Mouse (Mus musculus): Measurements from ENCODE around the gene Snx18. TPM values are rescaled to one million over a fixed set of nuclear protein-coding genes. Genes with fewer than 3 reads are reported as not detected.

The Snx18 gene
- total RNA-seq (2017), result 27.2 and 30.5 TPM in 2 replicates

DNA sequence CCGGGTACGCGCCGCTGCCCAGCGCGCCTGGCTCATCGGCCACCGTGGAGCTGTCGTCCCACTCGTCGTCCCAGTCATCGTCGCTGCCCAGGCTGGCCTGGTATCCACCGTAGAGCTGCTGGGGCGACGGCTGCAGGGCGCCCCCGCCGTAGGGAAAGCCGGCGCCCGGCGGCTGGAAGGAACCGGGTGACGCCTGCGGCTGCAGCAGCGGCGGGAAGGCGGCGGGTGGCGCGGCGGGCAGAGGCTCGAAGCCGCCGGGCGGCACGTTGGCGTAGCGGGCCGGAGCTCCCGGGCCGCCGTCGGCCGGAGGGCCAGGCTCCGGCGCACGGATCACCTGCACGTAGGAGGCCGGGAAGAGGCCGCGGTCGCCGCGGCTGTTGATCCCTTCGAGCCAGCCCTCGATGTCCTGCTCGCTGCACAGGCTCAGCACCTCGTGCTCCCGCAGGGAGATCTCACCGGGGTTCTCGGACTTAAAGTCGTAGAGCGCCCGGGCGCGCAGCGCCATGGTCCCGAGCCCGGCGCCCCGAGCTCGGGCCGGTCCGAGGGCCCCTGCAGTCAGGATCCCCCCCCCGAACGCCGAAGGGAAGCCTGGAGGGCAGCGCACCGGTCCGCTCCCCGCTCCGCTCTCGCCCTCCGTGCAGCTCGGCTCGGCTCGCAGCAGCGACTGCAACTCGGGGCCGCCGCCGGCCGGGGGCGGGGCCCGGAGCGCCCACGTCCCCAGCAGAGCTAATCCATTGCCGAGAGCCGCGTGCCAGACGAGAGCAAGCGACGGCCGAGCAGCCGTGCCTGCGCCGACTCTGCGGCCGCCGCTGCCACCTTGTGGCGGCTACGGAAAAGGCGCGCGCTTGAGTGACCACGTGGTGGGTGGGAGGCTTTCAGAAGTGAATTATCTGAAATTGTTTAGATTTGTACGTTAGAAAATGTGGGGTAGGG, at the start of gene Snx18:
TSS of gene Snx18 (minus strand) at position 674 of the 933 bp plus-strand sequence.
- peak; percentile 56 to 65 for ATAC-seq (replicated peaks in 1 of 2; ENCODE audit: insufficient read depth in 1 of 2, low FRiP score in 2 of 2, low TSS enrichment in 1 of 2, low read depth in 1 of 2, poor library complexity in 2 of 2, severe bottlenecking in 2 of 2)

DNA sequence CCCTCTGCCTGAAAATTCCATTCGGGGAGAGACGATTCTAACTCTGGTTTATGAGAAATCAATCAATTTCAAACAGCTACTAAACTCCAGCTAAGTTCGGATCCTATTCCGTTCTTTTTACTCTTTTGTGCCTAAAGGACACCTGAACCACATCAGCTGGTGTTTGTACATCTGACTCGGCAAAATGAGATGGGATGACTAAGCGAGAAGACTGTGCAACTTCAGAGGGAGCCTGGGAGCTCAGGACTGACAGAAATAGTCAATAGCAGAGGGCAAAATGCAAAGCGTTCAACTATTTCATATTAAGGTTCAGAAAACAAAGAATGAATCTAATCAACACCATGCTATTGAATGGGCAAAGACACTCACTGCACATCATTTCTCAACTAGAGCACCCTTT, 45.5 kb upstream of the Snx18 start:
- ATAC-seq (replicated peaks in 1 of 2; ENCODE audit: insufficient read depth in 1 of 2, low FRiP score in 2 of 2, low TSS enrichment in 1 of 2, low read depth in 1 of 2, poor library complexity in 2 of 2, severe bottlenecking in 2 of 2), result no peak

DNA sequence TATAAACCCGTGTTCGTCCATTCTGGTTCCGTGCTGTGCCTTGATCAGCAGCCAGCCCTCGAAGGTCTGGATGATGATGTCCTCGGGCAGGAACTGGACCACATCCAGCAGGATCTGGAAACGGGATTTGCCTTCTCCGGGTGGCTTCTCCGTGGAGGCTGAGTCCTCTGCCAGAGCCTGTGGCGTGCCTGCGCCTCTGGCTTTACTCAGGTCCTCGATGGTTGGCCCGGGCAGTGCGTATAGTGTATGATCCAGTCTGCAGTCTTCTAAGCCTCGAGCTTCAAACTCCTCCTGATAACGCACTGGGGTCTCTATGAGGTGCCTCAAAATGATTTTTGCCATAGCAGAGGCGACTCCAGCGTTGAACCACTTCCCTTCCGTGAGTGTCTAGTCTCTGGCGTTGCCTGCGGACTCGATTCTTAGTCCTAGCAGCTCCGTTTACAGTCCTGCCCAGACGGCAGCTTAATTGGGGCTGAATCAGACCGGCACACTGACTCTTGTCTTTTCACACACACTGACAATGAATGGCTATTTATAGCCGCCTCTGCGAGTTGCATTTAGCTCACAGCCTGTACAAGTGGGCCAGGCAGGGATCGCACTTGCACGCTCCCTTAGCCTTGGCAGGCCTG, 44.9 kb upstream of the Snx18 start, which contains the start of gene Hspb3:
TSS of gene Hspb3 (minus strand) at position 526 of the 629 bp plus-strand sequence.
- no peak for ATAC-seq (replicated peaks in 1 of 2; ENCODE audit: insufficient read depth in 1 of 2, low FRiP score in 2 of 2, low TSS enrichment in 1 of 2, low read depth in 1 of 2, poor library complexity in 2 of 2, severe bottlenecking in 2 of 2)

DNA sequence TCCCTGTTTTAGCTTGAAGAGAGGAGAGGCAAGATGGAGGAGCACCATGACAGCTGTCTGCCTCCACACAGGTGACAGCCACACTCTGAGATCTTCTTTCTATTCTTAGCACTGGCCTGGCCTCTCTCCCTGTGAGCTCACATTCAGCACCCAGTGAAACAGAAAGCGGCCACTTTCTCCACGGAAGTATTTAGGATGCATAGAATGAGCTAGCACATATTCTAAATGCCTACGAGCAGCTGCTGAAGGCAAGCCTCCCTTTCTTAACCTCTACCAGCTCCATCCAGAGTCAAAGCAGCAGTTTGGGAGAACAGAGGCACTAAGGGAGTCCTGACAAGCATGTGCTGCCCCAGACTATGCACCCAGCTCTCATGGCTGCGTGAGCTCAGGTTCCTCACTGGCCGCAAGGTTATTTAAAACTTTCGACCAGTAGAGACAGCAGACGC, 43.5 kb upstream of the Snx18 start:
- no peak for ATAC-seq (replicated peaks in 1 of 2; ENCODE audit: insufficient read depth in 1 of 2, low FRiP score in 2 of 2, low TSS enrichment in 1 of 2, low read depth in 1 of 2, poor library complexity in 2 of 2, severe bottlenecking in 2 of 2)

DNA sequence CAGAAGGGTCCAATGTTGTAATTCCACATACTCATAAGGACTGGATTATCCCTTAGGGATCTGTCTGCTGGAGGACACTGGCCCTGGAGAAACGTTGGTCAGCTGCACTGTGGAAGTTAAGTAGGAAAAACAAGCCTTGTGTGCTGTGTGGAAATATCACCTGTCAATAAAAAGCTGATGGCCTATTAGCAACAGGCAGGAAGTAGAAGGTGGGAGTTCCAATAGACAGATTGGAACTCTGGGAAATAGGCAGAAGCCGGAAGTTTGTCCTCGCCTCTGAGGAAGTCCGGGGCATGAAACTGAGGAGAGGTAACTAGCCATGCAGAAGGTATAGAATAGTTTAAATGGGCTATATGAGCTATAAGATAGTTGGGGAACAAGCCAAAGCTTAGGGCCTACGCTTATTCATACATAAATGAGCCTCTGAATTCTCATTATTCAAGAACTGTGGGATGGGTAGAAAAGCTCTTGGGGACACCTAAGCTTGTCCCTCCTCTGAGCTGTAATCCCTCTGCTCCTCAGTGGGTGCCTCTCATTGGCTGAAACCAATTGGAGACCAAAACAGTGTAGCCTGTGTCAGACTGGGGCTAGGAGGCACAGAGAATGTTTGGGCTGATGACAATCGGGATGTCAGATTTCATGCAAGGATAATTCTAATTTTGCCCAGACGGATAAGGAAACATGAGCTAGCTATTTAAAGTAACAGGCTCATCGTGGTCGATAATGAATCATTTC, 42.4 kb upstream of the Snx18 start:
- no peak for ATAC-seq (replicated peaks in 1 of 2; ENCODE audit: insufficient read depth in 1 of 2, low FRiP score in 2 of 2, low TSS enrichment in 1 of 2, low read depth in 1 of 2, poor library complexity in 2 of 2, severe bottlenecking in 2 of 2)

DNA sequence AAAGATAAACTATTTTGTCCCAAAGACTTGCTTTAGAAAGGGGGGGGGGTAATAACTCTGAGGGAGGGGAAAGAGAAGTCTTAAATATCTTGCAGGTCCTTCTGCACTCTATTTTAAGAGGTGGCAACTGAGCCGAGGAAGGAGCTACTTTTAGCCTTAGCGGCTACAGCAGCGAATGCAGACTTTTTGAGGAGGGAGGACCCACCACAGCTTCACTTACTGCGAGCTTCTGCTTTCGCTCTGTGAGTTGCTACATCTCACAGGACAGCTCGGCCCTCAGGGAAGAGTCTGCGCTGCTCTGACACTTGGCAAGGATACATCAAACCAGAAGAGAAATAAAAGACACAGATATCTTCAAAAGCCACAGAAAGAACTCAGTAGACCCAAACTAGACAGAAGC, 38.8 kb upstream of the Snx18 start:
- ATAC-seq (replicated peaks in 1 of 2; ENCODE audit: insufficient read depth in 1 of 2, low FRiP score in 2 of 2, low TSS enrichment in 1 of 2, low read depth in 1 of 2, poor library complexity in 2 of 2, severe bottlenecking in 2 of 2), result peak in 1 of 2 experiments; percentile 32; a peak in 1 of 4 replicates

DNA sequence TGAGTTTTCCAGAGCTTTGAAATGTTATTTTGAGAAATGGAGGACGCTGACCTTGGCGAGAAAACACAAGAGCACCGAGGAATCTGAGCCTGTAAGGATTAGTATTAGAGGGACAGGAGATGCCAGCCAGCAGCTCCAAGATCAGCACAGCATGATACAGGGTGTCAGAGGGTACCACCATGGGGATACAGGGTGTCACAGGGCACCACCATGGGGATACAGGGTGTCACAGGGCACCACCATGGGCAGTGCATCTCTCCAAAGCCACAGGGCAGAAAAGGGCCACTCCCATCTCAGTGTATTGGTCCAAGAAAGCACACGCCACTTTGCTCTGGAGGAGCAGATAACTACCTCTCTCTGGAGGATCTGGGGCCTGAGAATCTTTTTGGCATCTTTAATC, 38.3 kb upstream of the Snx18 start:
- no peak for ATAC-seq (replicated peaks in 1 of 2; ENCODE audit: insufficient read depth in 1 of 2, low FRiP score in 2 of 2, low TSS enrichment in 1 of 2, low read depth in 1 of 2, poor library complexity in 2 of 2, severe bottlenecking in 2 of 2)

DNA sequence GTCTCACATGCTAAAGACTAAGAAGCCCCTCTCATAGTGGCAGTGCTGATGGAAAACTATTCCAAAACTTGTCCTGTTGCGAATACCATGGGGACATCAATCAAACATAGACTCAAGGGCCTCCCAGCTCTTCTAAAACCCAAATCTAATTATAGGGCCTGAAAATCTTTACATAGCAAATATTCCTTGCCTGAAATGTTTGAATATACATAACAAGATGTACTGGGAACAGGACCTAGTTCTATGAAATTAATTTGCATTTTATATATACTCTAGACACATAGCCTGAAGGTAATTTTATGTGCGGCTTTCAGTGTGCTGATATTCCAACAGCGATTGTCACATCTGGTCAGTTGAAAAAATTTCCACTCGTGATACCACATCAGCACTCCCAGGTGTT, 37.1 kb upstream of the Snx18 start:
- no peak for ATAC-seq (replicated peaks in 1 of 2; ENCODE audit: insufficient read depth in 1 of 2, low FRiP score in 2 of 2, low TSS enrichment in 1 of 2, low read depth in 1 of 2, poor library complexity in 2 of 2, severe bottlenecking in 2 of 2)

DNA sequence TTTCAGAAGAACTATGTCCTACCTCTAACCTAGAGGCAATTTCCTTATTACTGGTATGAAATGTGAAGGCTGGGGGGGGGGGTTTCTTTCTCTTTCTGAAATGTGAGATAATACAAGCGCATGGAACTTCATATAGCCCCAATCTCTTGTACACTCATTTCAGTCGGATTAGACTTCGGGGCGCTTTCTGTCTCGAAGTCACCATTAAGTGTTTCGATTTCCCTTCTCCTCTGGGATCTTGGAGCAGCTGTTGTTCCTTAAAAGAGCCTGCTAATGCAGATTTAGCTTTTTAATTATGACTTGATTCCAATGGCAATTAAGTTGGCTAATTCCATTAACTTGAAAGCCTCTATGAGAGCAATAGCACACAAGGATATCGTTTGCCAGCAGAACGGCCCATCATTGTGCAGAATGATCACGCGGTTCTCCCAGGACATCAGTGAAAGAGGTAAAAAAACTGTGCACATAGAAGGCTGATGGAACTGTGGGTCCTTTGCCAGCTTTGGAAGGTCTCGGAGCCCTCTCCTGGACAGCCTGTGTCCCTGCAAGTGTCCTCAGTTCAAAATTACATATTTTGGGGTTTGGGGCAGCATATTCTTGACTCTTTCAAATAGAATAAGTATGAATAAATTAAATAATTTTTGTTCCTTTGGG, 22.7 kb upstream of the Snx18 start:
- ATAC-seq (replicated peaks in 1 of 2; ENCODE audit: insufficient read depth in 1 of 2, low FRiP score in 2 of 2, low TSS enrichment in 1 of 2, low read depth in 1 of 2, poor library complexity in 2 of 2, severe bottlenecking in 2 of 2), result no peak

DNA sequence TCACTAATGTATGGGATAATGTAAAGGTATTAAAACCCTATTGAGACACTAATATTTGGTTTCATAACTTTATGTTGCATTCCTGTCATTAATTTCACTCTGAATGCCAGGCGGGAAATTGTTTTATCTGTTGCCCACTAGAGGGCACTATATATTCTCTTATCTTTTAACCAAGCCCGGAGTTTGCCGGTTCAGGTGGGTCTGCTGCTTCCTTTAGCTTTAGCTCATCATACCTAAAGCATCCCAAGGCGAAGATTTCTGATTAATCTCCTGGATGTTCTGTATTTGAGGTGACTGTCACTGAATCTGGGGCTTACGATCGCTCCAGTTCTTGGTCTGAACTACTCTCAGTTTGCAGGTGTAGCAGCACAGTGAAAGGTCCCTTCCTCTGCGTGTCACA, 20.6 kb upstream of the Snx18 start:
- ATAC-seq (replicated peaks in 1 of 2; ENCODE audit: insufficient read depth in 1 of 2, low FRiP score in 2 of 2, low TSS enrichment in 1 of 2, low read depth in 1 of 2, poor library complexity in 2 of 2, severe bottlenecking in 2 of 2), result 0 out of 4 replicates have a peak, but pooled peaks of 1 of the 2 experiments have one; percentile 19

DNA sequence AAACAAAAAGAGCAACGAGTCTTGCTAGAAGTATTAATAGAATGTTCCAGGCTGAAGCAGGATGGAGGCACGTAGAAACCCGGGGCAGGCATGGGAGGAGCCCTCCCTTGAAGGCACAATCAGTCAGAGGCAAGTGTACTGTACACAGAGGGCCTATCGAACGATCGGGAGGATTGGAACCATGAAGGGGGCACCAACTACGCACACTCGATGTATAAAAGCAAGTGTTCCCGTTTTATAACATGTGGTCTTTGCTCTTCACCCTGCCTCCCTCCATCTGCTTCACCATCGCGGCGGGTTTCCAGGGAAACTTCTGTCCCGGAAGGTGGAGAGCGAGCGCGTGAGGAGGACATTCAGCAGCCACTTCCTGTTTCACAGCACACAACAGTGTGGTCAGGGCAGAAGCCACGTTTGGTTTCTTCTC, 17.4 kb upstream of the Snx18 start:
- ATAC-seq (replicated peaks in 1 of 2; ENCODE audit: insufficient read depth in 1 of 2, low FRiP score in 2 of 2, low TSS enrichment in 1 of 2, low read depth in 1 of 2, poor library complexity in 2 of 2, severe bottlenecking in 2 of 2), result peak; percentile 78 to 80

DNA sequence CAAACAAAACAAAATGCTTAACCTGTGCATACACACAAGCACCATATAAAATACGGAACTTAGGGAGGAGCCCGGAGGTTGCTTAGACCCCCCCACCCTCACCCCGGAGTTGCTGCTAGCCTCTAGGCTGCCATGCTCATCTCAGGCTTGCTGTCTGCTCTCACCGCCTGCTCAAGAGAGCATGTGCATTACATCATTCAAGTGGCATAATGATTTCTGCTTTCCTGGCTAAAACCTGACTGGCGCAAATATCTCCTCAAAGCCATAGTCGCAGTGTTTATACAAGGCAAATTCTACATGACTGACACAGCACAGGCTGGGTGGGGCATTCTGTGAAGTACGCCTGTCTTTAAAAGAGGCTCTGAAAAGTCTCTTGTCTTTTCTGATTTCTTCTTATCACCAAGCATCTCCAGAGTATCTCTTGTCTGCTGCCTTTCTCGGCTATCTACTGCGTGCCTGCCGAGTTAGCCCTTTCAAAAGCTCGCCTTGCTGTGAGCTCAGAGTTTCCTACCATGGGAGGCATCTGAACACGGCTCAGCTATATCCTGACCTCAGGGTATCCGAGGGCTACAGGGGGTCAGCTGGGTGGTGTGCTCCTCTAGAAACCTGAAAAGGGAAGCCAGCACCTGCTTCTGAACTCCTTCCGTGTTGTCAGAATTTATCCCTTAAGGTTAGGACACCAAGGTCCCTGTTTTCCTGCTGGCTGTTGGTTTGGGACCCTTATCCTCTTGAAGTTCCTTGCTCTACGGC, 16.5 kb upstream of the Snx18 start:
- no peak for ATAC-seq (replicated peaks in 1 of 2; ENCODE audit: insufficient read depth in 1 of 2, low FRiP score in 2 of 2, low TSS enrichment in 1 of 2, low read depth in 1 of 2, poor library complexity in 2 of 2, severe bottlenecking in 2 of 2)

DNA sequence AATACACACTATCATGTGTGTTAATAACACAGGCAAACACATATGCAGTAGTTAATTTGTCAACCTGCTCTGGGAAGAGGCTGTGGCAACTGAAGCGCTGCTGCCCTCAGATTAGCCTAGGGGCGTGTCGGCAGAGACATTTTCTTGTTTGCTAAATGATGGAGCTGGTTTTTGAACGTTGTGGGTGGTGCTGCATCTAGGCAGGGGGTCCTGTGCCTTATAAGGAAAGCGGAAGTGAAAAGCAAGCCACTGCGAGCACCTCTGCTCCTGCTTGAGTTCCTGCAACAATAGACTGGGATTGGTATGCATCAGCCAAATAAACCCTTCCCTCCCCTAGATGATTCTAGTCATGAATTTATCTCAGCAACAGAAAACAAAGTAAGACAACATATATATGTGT, 14.1 kb upstream of the Snx18 start:
- ATAC-seq (replicated peaks in 1 of 2; ENCODE audit: insufficient read depth in 1 of 2, low FRiP score in 2 of 2, low TSS enrichment in 1 of 2, low read depth in 1 of 2, poor library complexity in 2 of 2, severe bottlenecking in 2 of 2), result no peak

DNA sequence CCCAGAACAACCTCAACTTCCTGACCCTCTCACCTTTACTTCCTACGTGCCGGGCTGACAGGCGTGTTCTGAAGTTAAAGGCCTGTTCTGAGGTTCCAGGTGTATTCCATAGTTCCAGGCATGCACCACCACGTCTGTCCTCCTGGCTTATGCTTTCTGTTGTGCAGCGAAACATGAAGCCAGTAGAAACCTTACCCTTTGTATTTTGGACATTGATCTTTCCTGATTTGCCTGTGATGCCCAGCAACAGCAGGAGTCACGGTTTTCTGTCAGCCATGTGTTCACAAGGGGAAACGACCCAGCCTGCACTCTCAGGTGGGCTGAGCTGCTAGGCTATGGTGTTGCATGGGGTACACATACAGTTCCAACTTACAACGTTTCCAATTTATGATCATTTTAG, 9.2 kb upstream of the Snx18 start:
- ATAC-seq (replicated peaks in 1 of 2; ENCODE audit: insufficient read depth in 1 of 2, low FRiP score in 2 of 2, low TSS enrichment in 1 of 2, low read depth in 1 of 2, poor library complexity in 2 of 2, severe bottlenecking in 2 of 2), result no peak

DNA sequence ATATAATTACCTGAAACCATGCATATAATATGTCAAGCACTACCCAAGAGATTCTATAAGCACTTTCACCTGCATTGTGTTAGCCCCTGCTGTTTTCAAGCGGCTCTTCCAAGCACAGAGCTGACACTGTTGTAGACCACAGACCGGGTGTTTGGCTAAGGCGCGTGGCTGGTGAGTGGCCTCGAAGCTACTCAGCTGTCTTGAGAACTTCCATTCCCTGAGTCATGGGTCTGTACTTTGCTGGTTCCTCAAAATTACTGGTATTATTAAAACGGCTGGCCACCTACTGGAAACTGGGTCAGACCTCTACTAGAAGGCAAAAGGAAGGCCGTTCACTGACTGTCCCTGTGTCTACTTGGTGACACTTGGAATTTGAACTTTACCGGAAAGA, 4.5 kb upstream of the Snx18 start:
- ATAC-seq (replicated peaks in 1 of 2; ENCODE audit: insufficient read depth in 1 of 2, low FRiP score in 2 of 2, low TSS enrichment in 1 of 2, low read depth in 1 of 2, poor library complexity in 2 of 2, severe bottlenecking in 2 of 2), result peak; percentile 75 to 93

DNA sequence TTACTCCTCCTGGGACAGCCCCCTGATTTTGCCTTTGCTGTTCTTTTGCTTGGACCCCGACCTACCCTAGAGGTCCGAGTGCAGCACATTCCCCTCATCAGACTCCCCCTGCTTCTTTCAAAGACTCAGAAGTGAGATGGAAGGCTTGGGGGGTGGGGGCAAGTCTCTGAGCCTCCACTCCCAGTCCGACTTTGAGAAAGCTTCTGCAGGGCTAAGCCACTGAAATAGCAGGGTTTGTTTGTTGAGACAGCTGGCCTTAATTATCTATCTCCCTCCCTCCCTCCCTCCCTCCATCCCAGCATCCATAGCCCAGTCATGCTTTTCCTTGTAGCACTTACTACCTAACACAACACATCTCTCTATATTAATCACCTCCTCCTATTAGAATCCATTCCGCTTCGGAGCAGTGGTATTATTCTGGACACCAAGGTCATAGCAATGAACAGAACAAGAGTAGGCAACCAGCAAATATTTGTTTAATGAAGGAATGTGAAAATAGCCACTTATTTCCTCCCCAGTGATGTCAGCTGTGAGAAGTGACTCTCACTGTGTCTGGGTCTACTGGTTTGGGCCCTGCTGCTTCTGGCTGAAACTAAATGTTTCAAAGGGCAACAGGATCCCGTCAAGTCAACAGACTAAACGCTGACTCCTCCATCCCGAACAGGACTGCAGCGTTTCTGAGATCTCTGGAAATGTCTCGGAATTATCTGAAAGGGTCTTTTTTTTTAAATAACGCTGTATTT, 3.9 kb upstream of the Snx18 start:
- no peak for ATAC-seq (replicated peaks in 1 of 2; ENCODE audit: insufficient read depth in 1 of 2, low FRiP score in 2 of 2, low TSS enrichment in 1 of 2, low read depth in 1 of 2, poor library complexity in 2 of 2, severe bottlenecking in 2 of 2)
